Mouse (Mus musculus): ENCODE measurements around the gene Cmtm7.

The Cmtm7 gene

GRCm38 (mm10) chr9:114781526-114782212, at the start of gene Cmtm7:
Gene Cmtm7, minus strand, starts transcription at chr9:114781856.
- peak; percentile 45 for DNase-seq (ENCODE audit: low spot score)

- no peak for DNase-seq (ENCODE audit: low spot score)
Measured at GRCm38 (mm10) chr9:114830351-114830750, 48.7 kb upstream of the Cmtm7 start.

GRCm38 (mm10) chr9:114829669-114830068, 48.0 kb upstream of the Cmtm7 start:
- no peak for DNase-seq (ENCODE audit: low spot score)

- DNase-seq (ENCODE audit: low spot score) = no peak
Measured at GRCm38 (mm10) chr9:114828377-114828776, 46.7 kb upstream of the Cmtm7 start.

- no peak for DNase-seq (ENCODE audit: low spot score)
Measured at GRCm38 (mm10) chr9:114827242-114827852, 45.7 kb upstream of the Cmtm7 start.

GRCm38 (mm10) chr9:114824166-114824565, 42.5 kb upstream of the Cmtm7 start:
- DNase-seq (ENCODE audit: low spot score) = no peak

GRCm38 (mm10) chr9:114821548-114822289, 40.1 kb upstream of the Cmtm7 start:
- no peak for DNase-seq (ENCODE audit: low spot score)

- DNase-seq (ENCODE audit: low spot score) = no peak
Measured at GRCm38 (mm10) chr9:114818918-114819317, 37.3 kb upstream of the Cmtm7 start.

- no peak for DNase-seq (ENCODE audit: low spot score)
Measured at GRCm38 (mm10) chr9:114817012-114817411, 35.4 kb upstream of the Cmtm7 start.

- no peak for DNase-seq (ENCODE audit: low spot score)
Measured at GRCm38 (mm10) chr9:114816121-114816520, 34.5 kb upstream of the Cmtm7 start.

- peak; percentile 22 for DNase-seq (ENCODE audit: low spot score)
Measured at GRCm38 (mm10) chr9:114815315-114815714, 33.7 kb upstream of the Cmtm7 start.

GRCm38 (mm10) chr9:114812001-114812400, 30.3 kb upstream of the Cmtm7 start:
- no peak for DNase-seq (ENCODE audit: low spot score)

GRCm38 (mm10) chr9:114810837-114811236, 29.2 kb upstream of the Cmtm7 start:
- no peak for DNase-seq (ENCODE audit: low spot score)

- DNase-seq (ENCODE audit: low spot score) = no peak
Measured at GRCm38 (mm10) chr9:114808671-114809070, 27.0 kb upstream of the Cmtm7 start.

- DNase-seq (ENCODE audit: low spot score) = no peak
Measured at GRCm38 (mm10) chr9:114807261-114807660, 25.6 kb upstream of the Cmtm7 start.

GRCm38 (mm10) chr9:114805151-114805671, 23.6 kb upstream of the Cmtm7 start:
- no peak for DNase-seq (ENCODE audit: low spot score)

GRCm38 (mm10) chr9:114802191-114802590, 20.5 kb upstream of the Cmtm7 start:
- DNase-seq (ENCODE audit: low spot score) = no peak

GRCm38 (mm10) chr9:114801301-114801700, 19.6 kb upstream of the Cmtm7 start:
- no peak for DNase-seq (ENCODE audit: low spot score)

GRCm38 (mm10) chr9:114799498-114800107, 17.9 kb upstream of the Cmtm7 start:
- no peak for DNase-seq (ENCODE audit: low spot score)

- no peak for DNase-seq (ENCODE audit: low spot score)
Measured at GRCm38 (mm10) chr9:114798845-114799244, 17.2 kb upstream of the Cmtm7 start.

- peak; percentile 49 for DNase-seq (ENCODE audit: low spot score)
Measured at GRCm38 (mm10) chr9:114797329-114798004, 15.8 kb upstream of the Cmtm7 start.

Data from spleen, adult 12 weeks (tissue).